Mouse (Mus musculus) intestine, postnatal 0 days (tissue): ENCODE data around the gene Krt80. TPM values are rescaled to one million over a fixed set of nuclear protein-coding genes. Genes with fewer than 3 reads are reported as not detected.

ENCODE experiments used
- ATAC-seq: fragments of 200-750 bp; cut with Nextera tagmentation; 2 replicates; pipeline ENCODE4 v1.8.0; 2017; ENCODE audit warnings: mild to moderate bottlenecking, moderate TSS enrichment, moderate library complexity
- H3K27ac ChIP-seq: fragments of 300-500 bp; sonication (generic); 2 replicates; pipeline ENCODE4 v1.5.1; 2014; ENCODE audit warnings: mild to moderate bottlenecking, low read depth, low read length, moderate library complexity
- H3K27me3 ChIP-seq: fragments of 300-500 bp; sonication (generic); replicated peaks from 2 replicates; pipeline ENCODE4 v1.6.1; 2014; ENCODE audit warnings: low read length, mixed read lengths; ENCODE audit not compliant: control insufficient read depth, insufficient read depth
- H3K36me3 ChIP-seq: fragments of 300-500 bp; sonication (generic); 2 replicates; pipeline ENCODE4 v1.6.1; 2014; ENCODE audit warnings: mild to moderate bottlenecking, moderate library complexity; ENCODE audit not compliant: control insufficient read depth, insufficient read depth
- H3K4me1 ChIP-seq: fragments of 300-500 bp; sonication (generic); replicated peaks from 2 replicates; pipeline ENCODE4 v1.6.1; 2014; ENCODE audit warnings: antibody characterized with exemption, low read length, mixed read lengths; ENCODE audit not compliant: control insufficient read depth, insufficient read depth
- H3K4me2 ChIP-seq: fragments of 300-500 bp; sonication (generic); replicated peaks from 2 replicates; pipeline ENCODE4 v1.6.1; 2014; ENCODE audit warnings: low read depth, mild to moderate bottlenecking, moderate library complexity
- H3K4me3 ChIP-seq: fragments of 300-500 bp; sonication (generic); 2 replicates; pipeline ENCODE4 v1.5.1; 2014; ENCODE audit warnings: low read depth, low read length
- H3K9ac ChIP-seq: fragments of 300-500 bp; sonication (generic); 2 replicates; pipeline ENCODE4 v1.6.1; 2014; ENCODE audit warnings: mild to moderate bottlenecking, low read depth, low read length
- H3K9me3 ChIP-seq: fragments of 300-500 bp; sonication (generic); 2 replicates; pipeline ENCODE4 v1.6.1; 2016; ENCODE audit warnings: mixed run types; ENCODE audit not compliant: control insufficient read depth
- CTCF ChIP-seq: sonication (generic); IDR thresholded peaks from 2 replicates; pipeline ENCODE4 v1.5.1; 2016; ENCODE audit warnings: low read depth, mild to moderate bottlenecking, control low read depth, antibody characterized with exemption, moderate library complexity
- WGBS: fragments of 180-500 bp; shearing (Covaris S2); extraction: QIAGEN DNeasy Blood & Tissue Kit; methylation state at CpG from one replicate; pipeline ENCODE4 v1.1.7; 2014; 5-methylcytosine and 5-hydroxymethylcytosine counted together
- polyA plus RNA-seq: library from polyadenylated mRNA; unstranded; fragments of >200 nt; fragmentation: Nextera tagmentation; extraction: Ambion mirVana; gene quantifications from 2 replicates; pipeline ENCODE4 v1.2.1, GENCODE M21; 2015

The Krt80 gene
- polyA plus RNA-seq, 1 experiment from 2014 or later: 0.40 TPM

DNA sequence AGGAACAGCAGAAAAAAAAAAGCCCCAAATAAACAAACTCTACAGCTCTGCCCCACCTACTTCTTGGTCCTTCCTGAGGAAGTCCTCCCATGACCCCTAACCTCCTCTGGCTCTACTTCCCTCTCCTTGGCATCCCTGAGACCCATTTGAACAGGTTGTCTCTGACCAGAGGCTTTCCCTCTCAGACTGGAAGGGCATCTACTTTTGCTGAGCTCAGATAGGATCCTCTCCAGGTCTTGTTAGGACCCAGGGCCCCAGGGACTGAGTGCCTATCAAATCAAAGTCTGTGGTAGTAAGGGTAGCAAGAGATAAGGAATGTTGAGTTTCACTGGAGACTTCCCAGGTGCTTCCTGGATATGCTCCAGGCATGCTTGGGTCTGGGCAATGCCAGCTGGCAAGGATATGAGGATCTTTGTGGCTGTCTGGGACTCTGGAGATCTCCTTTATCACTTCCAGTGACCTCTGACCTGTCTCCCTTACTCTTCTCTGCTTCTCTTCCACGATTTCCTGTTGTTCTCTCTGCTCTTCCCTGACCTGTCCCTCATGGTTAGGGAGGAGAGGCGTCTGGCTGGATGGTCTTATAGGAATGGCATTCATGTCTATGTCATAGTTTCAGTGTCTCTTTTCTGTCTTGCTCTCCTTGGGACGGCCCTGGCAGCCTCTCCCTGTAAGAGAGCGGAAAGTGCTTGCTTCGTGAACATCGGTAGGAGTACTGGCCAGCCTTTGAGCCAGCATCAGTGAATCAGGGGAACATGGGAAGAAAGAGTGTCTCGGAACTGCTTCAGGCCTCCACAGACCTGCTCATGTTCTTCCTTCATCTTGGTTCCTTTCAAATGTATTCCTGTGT is 2.4 kb upstream of the Krt80 start:
- Histone ChIP-seq H3K27me3 (no peaks in the 10 kb centered on the region), H3K9me3 (no peaks in the 10 kb centered on the region), H3K36me3 (no peaks in the 10 kb centered on the region), H3K4me2 (no peak overlapping the region), H3K4me3 (no peak overlapping the region), H3K4me1 (peaks cover 7% of the 10 kb centered on the region; the same call in 1 of the 2 replicates), H3K27ac (no peak overlapping the region), H3K9ac (no peak overlapping the region)
- 67% methylated on average over 7 of the region's 7 CpGs for WGBS
- ATAC-seq: no peak
- no peak for TF ChIP-seq CTCF

GRCm38 (mm10) chr15:101371141-101371985 is 1.4 kb upstream of the Krt80 start:
- H3K36me3 ChIP-seq: no peaks in the 10 kb centered on the region
- no peak overlapping the region for H3K27ac ChIP-seq
- H3K4me1 ChIP-seq: peaks cover 7% of the 10 kb centered on the region; the same call in 1 of the 2 replicates
- ATAC-seq: no peak
- H3K27me3 ChIP-seq: no peaks in the 10 kb centered on the region
- H3K4me3 ChIP-seq: no peak overlapping the region
- H3K4me2 ChIP-seq: no peak overlapping the region
- WGBS: 86% methylated on average over 15 of the region's 15 CpGs
- H3K9ac ChIP-seq: no peak overlapping the region
- no peak for TF ChIP-seq CTCF
- H3K9me3 ChIP-seq: no peaks in the 10 kb centered on the region

DNA sequence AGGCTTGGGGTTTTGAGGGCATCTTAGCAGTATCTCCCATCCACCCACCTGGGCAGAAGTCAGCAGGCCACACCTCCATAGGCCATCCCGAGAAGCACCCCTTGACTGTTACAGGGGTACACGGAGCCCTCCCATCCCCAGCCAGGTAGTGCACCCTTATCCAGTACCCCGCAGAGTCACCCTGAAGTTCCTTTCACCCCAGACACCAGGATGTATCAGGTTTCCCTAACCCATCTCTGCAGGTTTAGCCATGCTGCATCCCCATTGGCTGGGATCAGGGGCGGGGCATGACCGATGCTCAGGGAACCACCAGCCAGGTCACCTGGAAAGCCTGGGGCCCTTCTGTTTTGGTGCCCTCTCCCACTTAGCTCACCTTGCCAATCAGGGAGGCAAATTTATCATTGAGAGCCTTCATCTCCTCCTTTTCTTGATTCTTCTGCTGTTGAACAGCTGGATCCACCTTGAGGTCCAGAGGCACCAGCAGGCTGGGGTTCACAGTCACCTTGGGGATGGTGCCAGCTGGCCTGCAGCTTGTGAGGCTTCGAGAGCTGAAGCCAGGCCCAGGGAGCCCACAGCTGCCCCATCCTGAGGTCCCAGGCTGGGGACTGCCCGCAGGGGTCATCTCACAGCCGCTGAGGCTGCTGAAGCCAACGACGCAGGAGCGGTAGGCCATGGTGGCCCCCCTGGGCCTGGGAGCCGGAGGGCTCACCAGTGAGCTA is 421 bp downstream of the Krt80 start:
- Histone ChIP-seq H3K9ac (no peak overlapping the region), H3K4me1 (peaks cover 7% of the 10 kb centered on the region; the same call in 1 of the 2 replicates), H3K9me3 (no peaks in the 10 kb centered on the region), H3K4me3 (no peak overlapping the region), H3K27me3 (no peaks in the 10 kb centered on the region), H3K27ac (no peak overlapping the region), H3K36me3 (no peaks in the 10 kb centered on the region), H3K4me2 (no peak overlapping the region)
- no peak for TF ChIP-seq CTCF
- ATAC-seq: no peak
- 40% methylated on average over 12 of the region's 12 CpGs for WGBS

GRCm38 (mm10) chr15:101368502-101369381 is 1.2 kb downstream of the Krt80 start:
- Histone ChIP-seq H3K4me2 (no peak overlapping the region), H3K9me3 (no peaks in the 10 kb centered on the region), H3K4me1 (peaks cover 7% of the 10 kb centered on the region; the same call in 1 of the 2 replicates), H3K27me3 (no peaks in the 10 kb centered on the region), H3K27ac (no peak overlapping the region), H3K4me3 (no peak overlapping the region), H3K9ac (no peak overlapping the region), H3K36me3 (no peaks in the 10 kb centered on the region)
- WGBS: 76% methylated on average over 11 of the region's 11 CpGs
- no peak for ATAC-seq
- TF ChIP-seq CTCF: no peak

GRCm38 (mm10) chr15:101368015-101368414 is 1.9 kb downstream of the Krt80 start:
- no peaks in the 10 kb centered on the region for H3K36me3 ChIP-seq
- no peak overlapping the region for H3K27ac ChIP-seq
- H3K9ac ChIP-seq: no peak overlapping the region
- 84% methylated on average over 6 of the region's 6 CpGs for WGBS
- peaks cover 7% of the 10 kb centered on the region; the same call in 1 of the 2 replicates for H3K4me1 ChIP-seq
- H3K4me2 ChIP-seq: no peak overlapping the region
- ATAC-seq: no peak
- no peaks in the 10 kb centered on the region for H3K27me3 ChIP-seq
- no peak for TF ChIP-seq CTCF
- no peak overlapping the region for H3K4me3 ChIP-seq
- H3K9me3 ChIP-seq: no peaks in the 10 kb centered on the region
